In the genomic region with DNA sequence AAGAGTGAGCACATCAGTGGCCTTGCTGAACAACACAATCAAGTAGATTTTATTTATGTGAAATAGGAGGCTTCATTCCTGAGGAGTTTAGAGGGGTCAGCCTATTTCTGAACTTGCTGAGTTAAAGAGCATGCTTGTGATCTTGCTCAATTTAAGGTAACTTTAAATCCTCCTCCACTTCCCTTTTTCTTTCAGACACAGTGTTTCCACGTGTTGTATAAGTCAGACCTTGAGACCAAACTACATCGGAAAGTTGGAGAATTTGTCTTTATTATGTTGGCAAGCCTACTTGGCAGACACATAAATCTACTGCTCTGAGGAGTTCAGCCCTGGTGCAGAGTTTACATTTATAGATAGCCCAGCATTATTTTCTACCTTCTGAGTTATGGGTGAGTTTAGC, we compare ENCODE assay signal across 16 mouse cellular contexts.
"Had no signal": no experiment of that assay in that cellular context is flagged by ENCODE, and none has a peak within 500 bp of the region (broad histone marks: within the 10 kb centered on the region; RNA-seq: fewer than 3 reads in every experiment).

No protein-coding gene starts in this region.

- H3K4me2 ChIP-seq: midbrain, embryonic 15.5 days had no signal

- H3K9me3 ChIP-seq: liver, embryonic 15.5 days; lung, embryonic 15.5 days; midbrain, embryonic 10.5 days; midbrain, embryonic 13.5 days; midbrain, embryonic 15.5 days; neural tube, embryonic 12.5 days had no signal

- H3K27me3 ChIP-seq: liver, embryonic 15.5 days; lung, embryonic 15.5 days; midbrain, embryonic 13.5 days; midbrain, embryonic 15.5 days; neural tube, embryonic 12.5 days had no signal

- DNase-seq: liver, postnatal 0 days; lung, adult 2 months; lung, postnatal 14 days; lung, postnatal 36 days; right cerebral cortex, postnatal 14 days; thymus, adult 18-20 months; thymus, postnatal 14 days; thymus, postnatal 36 days had no signal

- H3K9ac ChIP-seq: liver, embryonic 15.5 days; liver, postnatal 0 days; lung, embryonic 15.5 days; midbrain, embryonic 13.5 days; midbrain, embryonic 15.5 days; neural tube, embryonic 12.5 days had no signal

- H3K4me3 ChIP-seq: lung, embryonic 15.5 days; midbrain, embryonic 10.5 days; midbrain, embryonic 13.5 days; midbrain, embryonic 15.5 days; neural tube, embryonic 12.5 days had no signal

- ATAC-seq: liver, postnatal 0 days; lung, postnatal 0 days; midbrain, embryonic 13.5 days; midbrain, embryonic 15.5 days had no signal

- H3K27ac ChIP-seq: liver, embryonic 15.5 days; lung, embryonic 15.5 days; macrophage; midbrain, embryonic 10.5 days; midbrain, embryonic 13.5 days; midbrain, embryonic 15.5 days; neural tube, embryonic 12.5 days had no signal
